Mouse (Mus musculus) embryonic facial prominence, embryonic 12.5 days (tissue): Measurements from ENCODE around the gene Rbbp6. TPM values are rescaled to one million over a fixed set of nuclear protein-coding genes. Genes with fewer than 3 reads are reported as not detected.
A peak's percentile ranks its signal among the peaks of the same experiment; 100 is the strongest.

Experiments
- ATAC-seq: fragments of 200-750 bp; cut with Nextera tagmentation; 2 replicates; pipeline ENCODE4 v1.8.0; 2017; ENCODE audit not compliant: insufficient number of reproducible peaks, insufficient read depth, low FRiP score, low TSS enrichment
- H3K27ac ChIP-seq: fragments of 300-500 bp; sonication (generic); 2 replicates; pipeline ENCODE4 v1.5.1; 2016; ENCODE audit warnings: mild to moderate bottlenecking
- H3K27me3 ChIP-seq: fragments of 300-500 bp; sonication (generic); 2 replicates; pipeline ENCODE4 v1.6.1; 2016; ENCODE audit warnings: mild to moderate bottlenecking, moderate library complexity
- H3K36me3 ChIP-seq: fragments of 300-500 bp; sonication (generic); 2 replicates; pipeline ENCODE4 v1.6.1; 2016; ENCODE audit warnings: mild to moderate bottlenecking
- H3K4me1 ChIP-seq: fragments of 300-500 bp; sonication (generic); 2 replicates; pipeline ENCODE4 v1.6.1; 2016
- H3K4me2 ChIP-seq: fragments of 300-500 bp; sonication (generic); replicated peaks from 2 replicates; pipeline ENCODE4 v1.6.1; 2016; ENCODE audit warnings: mild to moderate bottlenecking, moderate library complexity
- H3K4me3 ChIP-seq: fragments of 300-500 bp; sonication (generic); 2 replicates; pipeline ENCODE4 v1.5.1; 2016; ENCODE audit warnings: mild to moderate bottlenecking
- H3K9ac ChIP-seq: fragments of 300-500 bp; sonication (generic); 2 replicates; pipeline ENCODE4 v1.6.1; 2016; ENCODE audit warnings: mild to moderate bottlenecking, moderate library complexity
- H3K9me3 ChIP-seq: fragments of 300-500 bp; sonication (generic); 2 replicates; pipeline ENCODE4 v1.6.1; 2016; ENCODE audit warnings: mild to moderate bottlenecking, moderate library complexity
- WGBS: fragments of 180-500 bp; shearing (Covaris S2); methylation state at CpG from one replicate; pipeline ENCODE4 v1.1.7; 2016; 5-methylcytosine and 5-hydroxymethylcytosine counted together
- polyA plus RNA-seq: library from polyadenylated mRNA; unstranded; fragments of >200 nt; fragmentation: Nextera tagmentation; extraction: Ambion mirVana; gene quantifications from 2 replicates; pipeline ENCODE4 v1.2.1, GENCODE M21; 2016

Gene Rbbp6
- polyA plus RNA-seq, 1 experiment from 2014 or later = 40.4 TPM

GRCm38 (mm10) chr7:122949268-122949667 is 16.2 kb upstream of the Rbbp6 start:
- H3K9ac ChIP-seq = no peak overlapping the region
- no peak overlapping the region for H3K4me3 ChIP-seq
- no peaks in the 10 kb centered on the region for H3K4me1 ChIP-seq
- no peaks in the 10 kb centered on the region for H3K36me3 ChIP-seq
- no peak overlapping the region for H3K27ac ChIP-seq
- no peak for ATAC-seq
- H3K27me3 ChIP-seq = no peaks in the 10 kb centered on the region
- no peaks in the 10 kb centered on the region for H3K9me3 ChIP-seq
- 76% methylated on average over 3 of the region's 3 CpGs for WGBS
- H3K4me2 ChIP-seq = no peak overlapping the region

DNA sequence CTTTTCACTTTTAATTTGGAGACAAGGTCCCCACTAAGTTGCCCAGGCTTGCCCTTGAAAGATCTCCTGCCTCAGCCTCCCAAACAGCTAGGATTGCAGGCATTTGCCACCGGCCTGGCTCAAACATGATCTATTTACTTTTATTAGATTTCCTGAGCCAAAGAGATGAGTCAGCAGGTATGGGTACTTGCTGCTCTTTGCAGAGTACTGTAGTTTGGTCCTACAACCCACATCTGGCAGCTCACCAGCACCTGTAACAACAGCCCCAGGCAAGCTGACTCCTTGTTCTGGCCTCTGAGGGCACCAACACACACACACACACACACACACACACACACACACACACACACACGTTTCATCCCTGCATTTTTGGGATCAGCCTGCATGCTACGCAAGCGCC is 14.0 kb upstream of the Rbbp6 start:
- no peak for ATAC-seq
- Histone ChIP-seq H3K4me3 (no peak overlapping the region), H3K27ac (no peak overlapping the region), H3K9me3 (no peaks in the 10 kb centered on the region), H3K4me2 (no peak overlapping the region), H3K9ac (no peak overlapping the region), H3K36me3 (no peaks in the 10 kb centered on the region), H3K27me3 (no peaks in the 10 kb centered on the region), H3K4me1 (peaks cover 3% of the 10 kb centered on the region; the same call in 1 of the 2 replicates)
- WGBS = 61% methylated on average over 4 of the region's 4 CpGs

- Histone ChIP-seq H3K4me2 (no peak overlapping the region), H3K9ac (no peak overlapping the region), H3K9me3 (no peaks in the 10 kb centered on the region), H3K4me3 (no peak overlapping the region), H3K36me3 (no peaks in the 10 kb centered on the region), H3K27me3 (no peaks in the 10 kb centered on the region), H3K27ac (no peak overlapping the region), H3K4me1 (peaks cover 3% of the 10 kb centered on the region; the same call in 1 of the 2 replicates)
- ATAC-seq = no peak
- WGBS = 48% methylated on average over 6 of the region's 6 CpGs
Observed at GRCm38 (mm10) chr7:122952066-122952465, 13.4 kb upstream of the Rbbp6 start.

DNA sequence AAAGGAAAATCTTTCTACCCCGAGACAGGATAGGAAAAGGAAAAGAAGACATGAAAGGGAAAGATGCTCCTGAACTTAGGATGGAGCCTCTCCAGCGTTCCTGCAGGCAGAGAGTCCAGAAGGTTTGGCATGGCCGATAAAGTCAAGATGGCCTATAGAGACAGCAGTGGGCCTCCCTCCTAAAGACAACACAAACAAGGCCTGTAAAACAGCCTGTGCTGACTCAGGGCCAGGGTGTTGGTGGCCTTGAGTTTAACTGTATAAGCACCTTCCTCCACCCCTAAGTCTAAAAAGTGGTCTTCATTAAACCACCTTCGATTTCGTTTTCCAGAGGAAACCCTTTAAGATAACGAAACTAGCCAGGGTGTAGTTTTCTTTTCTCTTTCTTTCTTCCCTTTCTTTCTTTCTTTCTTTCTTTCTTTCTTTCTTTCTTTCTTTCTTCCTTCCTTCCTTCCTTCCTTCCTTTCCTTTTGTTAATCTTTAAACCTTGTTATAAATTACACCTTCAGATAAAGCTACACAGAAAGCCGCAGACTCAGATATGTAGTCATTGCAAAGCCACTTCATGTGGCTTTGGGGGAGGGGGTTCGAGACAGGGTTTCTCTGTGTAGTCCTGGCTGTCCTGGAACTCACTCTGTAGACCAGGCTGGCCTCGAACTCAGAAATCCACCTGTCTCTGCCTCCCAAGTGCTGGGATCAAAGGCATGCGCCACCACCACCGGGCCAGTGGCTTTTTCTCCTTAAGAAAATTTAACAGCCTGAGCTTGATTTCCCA is 10.8 kb upstream of the Rbbp6 start:
- Histone ChIP-seq H3K27ac (no peak overlapping the region), H3K4me3 (no peak overlapping the region), H3K4me2 (no peak overlapping the region), H3K9ac (no peak overlapping the region), H3K27me3 (no peaks in the 10 kb centered on the region), H3K4me1 (peaks cover 3% of the 10 kb centered on the region; the same call in 1 of the 2 replicates), H3K36me3 (no peaks in the 10 kb centered on the region), H3K9me3 (no peaks in the 10 kb centered on the region)
- ATAC-seq = no peak
- WGBS = 85% methylated on average over 11 of the region's 11 CpGs

DNA sequence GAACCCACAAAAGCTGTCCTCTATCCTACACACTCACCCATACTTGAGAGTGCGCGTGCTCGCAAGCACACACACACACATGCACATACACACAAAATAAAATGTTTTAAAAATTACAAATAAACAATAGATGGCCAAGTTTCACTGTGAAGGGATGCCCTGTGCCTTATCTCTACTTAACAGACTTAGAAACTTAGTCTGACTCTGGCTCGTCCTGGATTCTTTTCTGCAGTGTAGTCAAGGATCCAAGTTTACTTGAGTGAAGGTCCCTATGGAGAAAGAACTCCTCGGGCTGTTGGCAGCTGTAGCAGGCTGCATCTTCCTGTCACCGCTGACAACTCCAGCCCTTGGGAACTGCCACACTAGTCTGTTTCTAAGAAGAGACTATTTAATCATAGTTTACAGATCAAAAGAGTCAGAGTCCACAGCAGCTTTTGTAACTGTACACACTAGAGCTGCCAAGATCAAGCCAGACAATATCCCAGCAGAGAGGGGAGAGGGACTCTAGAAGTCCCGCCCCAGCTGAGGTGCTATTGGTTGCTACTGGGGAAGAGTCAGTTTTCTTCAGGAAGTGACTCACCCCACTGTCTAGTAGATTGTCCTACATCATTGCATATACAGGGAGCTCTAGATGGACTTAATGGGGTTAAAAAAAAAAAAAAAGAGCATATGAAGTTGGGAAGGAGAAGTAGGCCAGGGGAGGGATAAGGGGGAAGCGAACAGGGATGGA is 10.1 kb upstream of the Rbbp6 start:
- Histone ChIP-seq H3K27me3 (no peaks in the 10 kb centered on the region), H3K27ac (no peak overlapping the region), H3K36me3 (no peaks in the 10 kb centered on the region), H3K9ac (no peak overlapping the region), H3K9me3 (no peaks in the 10 kb centered on the region), H3K4me1 (peaks cover 3% of the 10 kb centered on the region; the same call in 1 of the 2 replicates), H3K4me3 (no peak overlapping the region), H3K4me2 (no peak overlapping the region)
- no peak for ATAC-seq
- WGBS = 85% methylated on average over 8 of the region's 8 CpGs

GRCm38 (mm10) chr7:122968751-122969150 is 3.3 kb downstream of the Rbbp6 start:
- Histone ChIP-seq H3K4me3 (no peak overlapping the region), H3K36me3 (peaks cover 10% of the 10 kb centered on the region; the same call in 1 of the 2 replicates), H3K4me1 (peaks cover 19% of the 10 kb centered on the region), H3K4me2 (peak overlapping the region; percentile 72), H3K27me3 (no peaks in the 10 kb centered on the region), H3K9me3 (no peaks in the 10 kb centered on the region), H3K9ac (no peak overlapping the region), H3K27ac (no peak overlapping the region)
- WGBS = 62% methylated on average over 4 of the region's 4 CpGs
- ATAC-seq = no peak

DNA sequence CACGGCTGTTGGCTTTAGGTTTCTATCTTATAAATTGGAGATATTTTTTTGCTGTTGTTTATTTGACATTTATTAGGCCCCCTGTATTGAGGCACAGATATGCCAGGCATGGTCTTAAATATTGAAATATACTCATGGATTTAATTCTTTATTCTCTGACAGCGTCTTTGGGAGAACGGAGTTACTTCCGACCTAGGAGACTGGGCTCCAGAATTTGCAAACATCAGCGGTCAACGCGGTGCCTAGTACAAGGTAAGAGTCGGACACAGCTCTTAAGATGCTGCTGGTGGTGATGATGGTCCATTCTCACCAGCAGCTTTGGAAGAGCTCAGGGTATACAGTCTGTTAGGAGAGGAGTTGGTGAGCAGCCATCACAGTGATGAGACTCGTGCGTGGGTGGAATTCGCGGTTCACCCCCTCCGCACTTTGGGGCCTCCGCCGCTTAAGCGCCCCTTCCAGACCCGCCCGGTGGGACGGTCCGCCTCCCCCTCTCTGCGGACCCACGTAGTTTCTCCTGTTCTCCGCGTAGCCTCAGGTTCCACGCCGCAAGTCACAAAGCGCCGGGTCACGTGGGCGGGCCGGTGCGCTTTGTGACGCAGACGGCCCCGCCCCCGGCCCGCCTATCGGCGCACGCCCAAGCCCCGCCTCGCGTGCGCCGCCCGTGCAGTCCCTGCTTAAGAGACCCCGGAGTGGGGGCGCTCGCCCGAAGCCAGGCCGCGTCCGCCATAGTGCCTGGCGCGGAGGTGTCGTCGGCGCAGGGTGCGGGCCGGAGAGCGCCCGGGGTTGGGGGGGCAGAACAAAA is 3.9 kb downstream of the Rbbp6 start:
- under 1% methylated on average over 61 of the region's 62 CpGs for WGBS
- peak overlapping the region; percentile 72 for H3K4me2 ChIP-seq
- peak; percentile 98 for ATAC-seq
- peak overlapping the region; percentile 93 for H3K9ac ChIP-seq
- peaks cover 10% of the 10 kb centered on the region; the same call in 1 of the 2 replicates for H3K36me3 ChIP-seq
- H3K27ac ChIP-seq = peak overlapping the region; percentile 92
- H3K9me3 ChIP-seq = no peaks in the 10 kb centered on the region
- peaks cover 23% of the 10 kb centered on the region for H3K4me1 ChIP-seq
- H3K27me3 ChIP-seq = no peaks in the 10 kb centered on the region
- peak overlapping the region; percentile 97 for H3K4me3 ChIP-seq

DNA sequence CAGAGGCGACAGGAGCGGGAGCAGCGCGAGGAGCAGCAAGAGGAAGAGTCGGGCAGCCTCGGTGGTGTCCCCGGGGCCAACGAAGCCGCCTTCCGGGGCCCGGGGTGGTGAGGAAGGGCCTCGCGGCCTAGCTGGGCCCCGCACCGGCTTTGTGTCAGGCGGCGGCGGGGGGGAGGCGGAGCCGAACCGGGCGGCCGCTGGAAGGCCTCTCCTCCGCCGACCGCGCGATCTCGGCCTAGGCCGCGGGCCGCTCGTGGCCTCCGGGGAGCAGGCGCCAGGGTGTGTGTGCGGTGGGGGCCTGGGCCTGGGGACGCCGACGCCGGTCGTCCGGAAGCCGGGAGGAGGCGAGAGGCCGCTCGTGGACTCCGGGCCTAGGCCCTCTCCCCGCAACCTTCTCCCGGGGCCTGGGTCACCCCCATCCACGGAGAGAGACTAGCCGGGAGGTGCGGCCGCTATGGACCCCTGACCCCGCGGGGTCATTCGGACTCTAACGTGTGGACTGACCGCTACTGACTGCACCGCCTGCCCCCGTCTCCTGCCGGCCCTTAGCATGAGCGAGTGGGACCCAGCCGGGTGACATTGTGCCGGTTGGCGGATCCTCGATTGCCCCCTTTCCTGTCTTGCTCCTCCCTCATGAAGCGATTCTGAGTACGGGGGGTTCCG is 4.8 kb downstream of the Rbbp6 start:
- Histone ChIP-seq H3K9me3 (no peaks in the 10 kb centered on the region), H3K36me3 (peaks cover 10% of the 10 kb centered on the region; the same call in 1 of the 2 replicates), H3K4me2 (peak overlapping the region; percentile 72), H3K9ac (peak overlapping the region; percentile 93), H3K4me1 (peaks cover 23% of the 10 kb centered on the region), H3K4me3 (peak overlapping the region; percentile 97), H3K27me3 (no peaks in the 10 kb centered on the region), H3K27ac (peak overlapping the region; percentile 92)
- peak; percentile 38; the same call in 1 of the 2 replicates for ATAC-seq
- under 1% methylated on average over 63 of the region's 69 CpGs for WGBS

DNA sequence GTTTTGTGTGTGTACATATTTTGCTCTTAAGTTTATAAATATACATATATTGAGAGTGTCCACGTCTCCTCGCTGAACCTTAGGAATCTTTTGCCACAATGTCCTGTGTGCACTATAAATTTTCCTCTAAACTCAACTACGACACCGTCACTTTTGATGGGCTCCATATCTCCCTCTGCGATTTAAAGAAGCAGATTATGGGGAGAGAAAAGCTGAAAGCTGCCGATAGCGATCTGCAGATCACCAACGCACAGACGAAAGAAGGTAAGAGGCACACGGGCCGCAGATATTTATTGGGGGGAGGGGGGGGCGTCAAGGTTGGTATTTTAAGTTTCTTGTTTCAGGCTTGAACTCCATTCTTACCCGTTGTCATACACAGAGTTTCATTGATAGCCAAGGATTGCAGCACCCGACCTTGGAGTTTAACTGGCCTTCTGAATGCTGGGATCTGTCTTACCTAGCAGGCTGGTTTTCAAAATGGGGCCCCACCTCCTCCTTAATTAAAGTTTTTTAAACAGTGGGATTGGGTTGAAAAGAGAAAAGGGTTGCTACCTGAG is 5.5 kb downstream of the Rbbp6 start:
- Histone ChIP-seq H3K4me3 (peak overlapping the region; percentile 97), H3K9me3 (no peaks in the 10 kb centered on the region), H3K27ac (no peak overlapping the region), H3K36me3 (peaks cover 15% of the 10 kb centered on the region; the same call in 1 of the 2 replicates), H3K9ac (peak overlapping the region; percentile 93), H3K4me2 (peak overlapping the region; percentile 72), H3K4me1 (peaks cover 23% of the 10 kb centered on the region), H3K27me3 (no peaks in the 10 kb centered on the region)
- 2% methylated on average over 14 of the region's 14 CpGs for WGBS
- no peak for ATAC-seq

DNA sequence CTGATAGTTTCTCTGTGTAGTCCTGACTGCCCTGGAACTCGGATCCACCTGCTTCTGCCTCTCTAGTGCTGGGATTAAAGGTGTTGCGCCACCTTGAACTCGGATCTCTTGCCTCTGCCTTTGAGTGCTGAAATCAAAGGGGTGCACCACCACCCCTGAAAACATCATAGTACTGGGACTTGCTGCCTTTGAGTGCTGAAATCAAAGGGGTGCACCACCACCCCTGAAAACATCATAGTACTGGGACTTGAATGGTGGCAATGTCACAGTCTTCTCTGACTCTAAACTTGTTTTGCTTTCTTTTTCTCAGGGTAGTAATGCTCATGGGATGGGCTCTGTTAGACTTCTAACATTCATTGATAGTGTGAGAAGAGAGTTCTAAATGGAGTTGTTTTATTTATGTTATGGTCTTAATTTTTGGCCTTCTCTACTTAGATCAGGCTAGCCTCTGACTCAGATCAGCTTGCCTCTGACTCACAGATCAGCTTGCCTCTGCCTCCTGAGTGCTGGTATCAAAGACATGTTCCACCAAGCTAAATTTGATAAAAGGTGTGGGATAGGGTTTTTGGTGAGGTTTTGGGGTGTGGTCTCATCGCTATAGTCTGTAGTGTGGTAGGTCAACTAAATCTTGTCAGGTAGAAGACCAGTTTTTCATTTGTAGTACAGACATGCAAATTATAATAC is 6.7 kb downstream of the Rbbp6 start:
- Histone ChIP-seq H3K27ac (no peak overlapping the region), H3K9me3 (no peaks in the 10 kb centered on the region), H3K27me3 (no peaks in the 10 kb centered on the region), H3K4me1 (peaks cover 23% of the 10 kb centered on the region), H3K9ac (no peak overlapping the region), H3K36me3 (peaks cover 20% of the 10 kb centered on the region), H3K4me3 (peak overlapping the region; percentile 97), H3K4me2 (peak overlapping the region; percentile 72)
- WGBS = 86% methylated on average over 4 of the region's 4 CpGs
- ATAC-seq = no peak
